Mouse (Mus musculus): ENCODE measurements at regions not wholly inside any gene's neighbourhood (a gene's known extent, or its start where the extent isn't known, plus 50 kb on each side); places are given as distances from the start of the nearest gene placed in this dataset.

DNA sequence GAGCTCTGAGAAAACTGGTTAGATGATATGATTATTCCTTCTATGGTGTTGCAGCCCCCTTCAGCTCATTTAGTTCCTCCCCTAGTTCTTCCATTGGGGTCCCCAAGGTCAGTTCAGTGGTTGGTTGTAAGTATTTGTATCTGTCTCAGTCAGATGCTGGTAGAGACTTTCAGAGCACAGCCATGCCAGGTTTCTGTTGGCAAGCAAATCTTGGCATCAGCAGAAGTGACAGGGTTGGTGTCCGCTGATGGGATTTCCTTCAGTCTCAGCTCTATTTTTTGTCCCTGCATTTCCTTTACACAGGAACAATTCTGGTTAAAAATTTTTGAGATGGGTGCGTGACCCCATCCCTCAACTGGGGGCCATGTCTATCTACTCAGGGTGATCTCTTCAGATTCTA is 55.3 kb upstream of the Spaca1 start:
- no peak for DNase-seq (ENCODE audit: inconsistent ontology term)

DNA sequence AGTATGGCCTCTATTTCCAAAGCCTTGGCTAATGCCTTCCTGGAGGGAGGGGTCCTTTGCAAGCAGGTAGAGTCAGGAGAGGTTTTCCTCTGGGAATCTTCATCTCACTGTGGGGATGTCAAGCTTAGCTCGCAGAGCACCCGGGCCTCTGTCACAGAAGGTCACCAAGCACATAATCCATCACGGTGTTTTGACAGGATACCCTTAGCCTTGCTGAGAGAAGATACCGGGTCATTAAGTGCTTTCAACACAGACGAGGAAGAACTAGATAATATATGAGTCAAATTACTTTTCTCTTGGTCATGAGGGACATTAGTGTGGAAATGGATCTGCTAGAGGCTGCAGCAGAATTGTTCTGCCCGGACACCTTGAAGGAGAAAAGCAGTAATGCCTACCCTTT is 64.3 kb upstream of the Spaca1 start:
- DNase-seq (ENCODE audit: inconsistent ontology term), result no peak

DNA sequence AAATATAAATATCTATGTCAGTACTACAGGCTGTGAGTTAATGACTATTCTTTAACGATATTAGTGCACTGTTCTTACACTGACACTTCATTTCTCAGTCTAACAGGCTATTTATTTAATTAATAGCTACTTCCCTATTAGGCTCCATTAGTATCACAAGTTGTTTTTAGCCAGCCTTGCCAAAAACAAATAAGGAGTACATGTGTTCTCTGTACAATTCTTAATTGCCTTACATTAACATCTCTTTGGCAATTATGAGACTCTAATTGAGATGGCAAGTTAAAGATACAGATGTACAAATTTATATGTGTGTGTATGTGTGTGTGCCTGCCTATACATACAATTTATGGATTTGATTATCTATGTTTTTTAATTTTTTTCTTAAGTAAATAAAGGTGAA is 67.1 kb upstream of the Spaca1 start:
- no peak for DNase-seq (ENCODE audit: inconsistent ontology term)

- no peak for DNase-seq (ENCODE audit: inconsistent ontology term)
Observed at GRCm38 (mm10) chr4:34122959-34123520, 73.0 kb upstream of the Spaca1 start.

- DNase-seq (ENCODE audit: inconsistent ontology term), result no peak
Observed at GRCm38 (mm10) chr4:34128224-34128623, 78.2 kb upstream of the Spaca1 start.

GRCm38 (mm10) chr4:34146133-34146867 is 96.3 kb upstream of the Spaca1 start:
- DNase-seq (ENCODE audit: inconsistent ontology term), result peak; percentile 92

GRCm38 (mm10) chr4:34148956-34149739 is 99.2 kb upstream of the Spaca1 start:
- peak; percentile 11 for DNase-seq (ENCODE audit: inconsistent ontology term)

- peak; percentile 94 for DNase-seq (ENCODE audit: inconsistent ontology term)
Observed at GRCm38 (mm10) chr4:34151605-34152347, 101.8 kb upstream of the Spaca1 start.

- DNase-seq (ENCODE audit: inconsistent ontology term), result no peak
Observed at GRCm38 (mm10) chr4:34155501-34155900, 105.5 kb upstream of the Spaca1 start.

DNA sequence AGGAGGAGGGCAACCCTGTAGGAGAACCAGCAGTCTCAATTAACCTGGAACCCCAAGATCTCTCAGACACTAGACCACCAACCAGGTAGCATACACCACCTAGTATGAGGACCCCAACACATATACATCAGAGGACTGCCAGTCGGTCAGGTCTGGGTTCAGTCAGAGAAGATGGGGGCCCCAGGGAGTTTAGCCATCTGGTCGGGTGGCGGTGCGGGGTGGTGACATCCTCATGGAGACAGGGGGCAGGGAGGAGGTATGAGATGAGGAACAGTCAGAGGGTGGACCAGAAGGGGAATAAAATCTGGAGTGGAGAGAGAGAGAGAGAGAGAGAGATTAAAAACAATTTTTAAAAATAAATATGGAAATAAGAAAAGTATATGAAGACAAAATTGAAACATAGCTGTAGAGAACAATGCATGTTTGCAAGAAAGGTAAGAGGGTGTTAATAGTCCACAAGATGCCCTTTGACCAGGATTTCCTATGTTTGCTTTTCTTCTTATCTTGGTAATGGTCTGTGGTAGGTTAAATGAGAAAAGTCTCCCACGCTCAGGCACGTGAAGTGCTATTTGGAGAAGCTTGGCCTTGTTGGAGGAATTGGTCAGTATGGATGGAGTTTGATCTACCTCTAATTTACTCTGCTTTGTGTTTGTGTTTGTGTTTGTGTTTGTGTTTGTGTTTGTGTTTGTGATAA is 108.0 kb upstream of the Spaca1 start:
- DNase-seq (ENCODE audit: inconsistent ontology term), result no peak

GRCm38 (mm10) chr4:34171265-34171862 is 121.4 kb upstream of the Spaca1 start:
- DNase-seq (ENCODE audit: inconsistent ontology term), result no peak

DNA sequence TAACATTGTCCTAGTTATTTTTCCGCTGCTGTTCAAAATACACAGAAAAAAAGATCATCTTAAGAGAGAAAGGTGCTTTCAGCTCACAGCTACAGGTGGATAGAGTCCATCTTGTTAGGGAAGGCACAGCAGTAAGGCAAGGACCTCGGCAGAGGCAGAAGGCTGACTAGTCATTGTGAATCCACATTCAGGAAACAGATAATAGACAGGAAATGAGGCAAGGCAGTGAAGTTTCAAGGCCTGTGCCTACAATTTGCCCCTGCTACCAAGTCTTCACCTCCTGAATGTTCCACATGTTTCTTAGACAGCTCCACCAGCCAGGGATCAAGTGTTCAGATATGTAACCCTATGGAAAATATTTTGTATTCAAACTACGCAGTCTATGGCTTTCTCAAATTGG is 122.0 kb upstream of the Spaca1 start:
- DNase-seq (ENCODE audit: inconsistent ontology term), result no peak

- DNase-seq (ENCODE audit: inconsistent ontology term), result no peak
Observed at GRCm38 (mm10) chr4:34177421-34177820, 127.4 kb upstream of the Spaca1 start.

DNA sequence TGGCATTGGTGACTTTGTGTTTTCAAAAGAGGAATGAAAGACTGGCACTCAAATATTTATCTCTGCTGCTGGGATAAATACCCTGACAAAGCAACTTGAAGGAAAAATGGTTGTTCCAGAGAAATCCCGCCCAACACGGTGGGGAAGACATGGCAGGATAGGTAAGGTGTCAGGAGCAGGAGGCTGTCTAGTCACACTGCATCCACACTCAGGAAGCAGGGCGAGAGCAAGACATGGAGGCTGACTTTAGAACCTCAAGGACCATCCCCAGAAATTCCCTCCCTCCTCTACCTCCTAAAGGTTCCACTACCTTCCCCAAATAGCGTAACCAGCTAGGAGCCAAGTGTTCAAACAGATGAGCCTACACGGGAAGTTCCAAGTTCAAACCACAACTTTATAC is 136.5 kb upstream of the Spaca1 start:
- DNase-seq (ENCODE audit: inconsistent ontology term), result no peak

DNA sequence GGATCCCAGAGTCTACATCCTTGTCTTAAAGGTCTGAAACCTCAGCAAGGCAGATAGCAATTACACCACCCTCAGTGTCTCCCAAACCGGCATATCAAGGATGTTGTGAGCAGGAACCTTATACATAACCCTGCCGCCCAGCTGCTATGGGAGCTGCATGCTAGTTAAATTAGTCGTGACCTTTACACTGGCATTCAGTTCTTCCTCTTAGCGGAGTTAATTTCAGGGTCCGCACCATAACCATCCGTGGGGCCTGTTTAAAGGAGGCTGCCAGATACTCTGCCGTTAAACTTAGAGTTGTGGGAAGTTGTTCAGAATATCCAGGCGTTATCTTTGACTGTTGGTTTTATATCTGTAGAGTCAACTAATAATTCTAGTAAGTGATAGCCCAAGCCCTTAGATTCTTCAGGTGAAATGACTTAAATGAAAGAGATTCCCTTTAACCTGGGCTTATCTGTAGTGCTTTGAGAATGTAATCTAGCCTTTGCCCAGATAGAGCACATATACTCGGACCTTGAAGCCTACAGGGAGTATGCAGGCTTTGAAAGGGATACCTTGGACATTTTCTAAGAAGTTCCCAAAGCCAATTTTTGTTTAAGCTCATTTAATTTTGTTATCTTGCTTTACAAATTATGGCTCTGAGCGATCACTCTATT is 153.3 kb upstream of the Spaca1 start:
- DNase-seq (ENCODE audit: inconsistent ontology term), result no peak

DNA sequence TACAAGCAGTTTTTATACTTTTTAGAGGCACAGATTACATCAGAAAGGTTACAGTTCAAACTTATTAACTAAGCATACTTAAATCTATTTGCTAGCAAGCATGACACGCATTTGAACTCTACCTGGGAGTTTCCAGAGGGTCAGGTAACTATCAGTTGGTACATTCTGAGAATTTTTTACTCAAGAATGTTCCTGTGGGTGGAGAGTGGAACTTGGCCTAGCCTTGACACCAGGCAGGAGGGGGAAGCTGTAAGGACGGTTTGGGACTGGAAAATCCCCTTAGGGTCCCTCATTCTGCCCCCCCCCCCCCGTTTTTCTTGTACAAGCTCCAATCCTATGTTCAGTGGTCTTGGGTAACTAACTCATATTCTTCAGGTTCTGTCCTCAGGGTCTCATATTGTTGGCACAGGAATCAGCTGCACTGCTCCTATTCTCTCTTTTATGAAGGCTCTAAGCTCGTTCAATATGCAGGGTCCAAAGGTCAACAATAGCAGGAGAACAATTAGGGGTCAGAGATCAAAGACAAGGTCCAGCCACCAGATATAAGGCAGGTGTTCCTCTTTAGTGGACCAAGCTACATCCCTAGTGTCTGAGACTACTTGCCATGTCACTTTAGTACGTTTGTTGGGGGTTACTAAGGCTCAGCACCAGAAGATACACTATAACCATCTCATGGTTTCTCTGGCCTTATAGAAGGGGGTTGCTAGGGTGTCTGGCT is 159.3 kb upstream of the Spaca1 start:
- no peak for DNase-seq (ENCODE audit: inconsistent ontology term)

- DNase-seq (ENCODE audit: inconsistent ontology term), result peak; percentile 94
Observed at GRCm38 (mm10) chr4:34213731-34214130, 163.7 kb upstream of the Spaca1 start.

DNA sequence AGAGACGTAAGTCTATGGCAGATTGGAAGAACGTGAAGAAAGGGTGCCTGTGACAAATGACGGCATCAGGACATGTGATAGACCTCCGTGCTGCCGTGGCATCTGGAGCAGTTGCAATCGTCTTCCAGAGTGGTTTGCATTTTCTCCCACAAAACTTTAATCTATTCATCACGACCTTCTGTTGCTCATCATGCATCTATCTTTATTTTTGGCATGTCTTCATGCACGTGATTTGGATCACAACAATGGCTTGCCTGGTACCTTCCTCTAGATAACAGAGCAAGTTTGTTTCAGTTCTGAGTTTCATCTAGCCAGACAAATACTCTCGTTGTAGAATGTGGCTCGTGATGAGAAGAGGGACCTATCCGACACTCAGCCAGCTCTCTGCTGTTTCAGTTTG is 164.4 kb upstream of the Spaca1 start:
- peak; percentile 13 for DNase-seq (ENCODE audit: inconsistent ontology term)

GRCm38 (mm10) chr4:34221915-34222314 is 171.9 kb upstream of the Spaca1 start:
- no peak for DNase-seq (ENCODE audit: inconsistent ontology term)

All from Muller cell, postnatal 12 days (primary cell).